Mouse (Mus musculus): ENCODE results near the gene Slit3.

Gene Slit3

DNA sequence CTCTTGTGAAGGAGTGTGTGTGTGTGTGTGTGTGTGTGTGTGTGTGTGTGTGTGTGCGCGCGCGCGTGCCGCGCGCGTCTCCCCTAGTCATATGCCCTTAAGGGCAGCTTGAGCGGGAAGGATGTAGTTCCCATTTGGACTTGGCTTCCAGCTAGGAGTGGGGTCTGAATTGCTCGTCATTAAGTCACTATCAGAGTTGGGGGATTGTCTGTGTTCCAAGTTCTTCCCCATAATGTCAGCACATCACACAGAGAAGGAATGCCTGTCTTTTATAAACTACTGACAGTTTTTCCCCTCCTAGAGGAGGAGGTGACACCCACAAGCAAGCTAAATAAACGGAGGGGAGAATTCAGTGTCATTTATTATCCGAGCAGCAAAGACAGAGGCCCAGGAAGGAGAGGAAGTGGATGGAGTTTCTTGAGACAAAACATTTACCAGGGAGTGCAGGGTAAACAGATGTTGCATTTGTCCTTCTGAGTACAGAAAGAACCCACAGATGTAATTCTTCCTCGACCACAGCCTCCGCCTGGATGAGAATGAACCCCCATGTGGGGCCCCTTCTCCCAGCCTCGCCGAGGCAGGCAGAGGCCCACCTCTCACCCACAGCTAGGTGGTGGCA is 3.6 kb downstream of the Slit3 start:
- no peak for DNase-seq (ENCODE audit: low read depth, low spot score)

DNA sequence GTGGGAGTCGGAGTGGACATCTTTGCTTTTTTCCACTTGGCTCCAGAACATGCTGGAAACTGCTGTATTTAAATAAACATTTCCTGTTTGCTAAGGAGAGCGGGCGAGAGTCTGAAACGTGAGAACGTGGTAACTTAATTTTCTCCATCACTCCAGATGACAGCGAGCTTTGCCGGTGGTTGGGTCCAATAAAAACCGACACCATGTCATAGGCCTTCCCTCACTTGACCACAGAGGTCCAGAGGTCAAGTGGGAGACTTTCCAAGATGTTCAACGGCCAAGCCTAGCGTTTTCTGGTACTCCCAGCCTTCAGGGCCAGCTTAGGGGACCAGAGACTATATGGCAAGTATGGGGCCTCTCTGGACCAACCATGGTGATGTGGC is 4.1 kb downstream of the Slit3 start:
- no peak for DNase-seq (ENCODE audit: low read depth, low spot score)

GRCm38 (mm10) chr11:35131740-35132139 is 10.7 kb downstream of the Slit3 start:
- no peak for DNase-seq (ENCODE audit: low read depth, low spot score)

GRCm38 (mm10) chr11:35136625-35137024 is 15.6 kb downstream of the Slit3 start:
- no peak for DNase-seq (ENCODE audit: low read depth, low spot score)

DNA sequence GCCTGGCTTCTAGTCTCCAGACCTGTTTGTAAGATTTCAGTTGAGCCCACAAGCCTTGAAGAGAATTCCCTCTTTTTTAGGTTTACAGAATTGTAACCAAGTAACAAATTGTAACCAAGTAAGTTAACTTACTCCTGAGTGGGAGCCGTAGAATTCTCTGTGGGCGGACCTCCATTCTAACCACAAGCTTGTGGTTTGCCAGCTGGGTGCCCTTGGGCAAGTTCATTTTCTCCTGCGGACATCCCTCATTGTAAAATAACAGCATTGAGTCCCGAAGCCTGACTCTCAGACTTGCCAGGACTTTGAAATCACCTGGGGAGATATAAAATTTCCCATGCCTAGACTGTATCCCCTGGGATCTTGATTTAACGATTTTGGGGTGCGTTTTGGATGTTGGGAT is 19.1 kb downstream of the Slit3 start:
- DNase-seq (ENCODE audit: low read depth, low spot score), result no peak

GRCm38 (mm10) chr11:35142202-35142601 is 21.2 kb downstream of the Slit3 start:
- no peak for DNase-seq (ENCODE audit: low read depth, low spot score)

DNA sequence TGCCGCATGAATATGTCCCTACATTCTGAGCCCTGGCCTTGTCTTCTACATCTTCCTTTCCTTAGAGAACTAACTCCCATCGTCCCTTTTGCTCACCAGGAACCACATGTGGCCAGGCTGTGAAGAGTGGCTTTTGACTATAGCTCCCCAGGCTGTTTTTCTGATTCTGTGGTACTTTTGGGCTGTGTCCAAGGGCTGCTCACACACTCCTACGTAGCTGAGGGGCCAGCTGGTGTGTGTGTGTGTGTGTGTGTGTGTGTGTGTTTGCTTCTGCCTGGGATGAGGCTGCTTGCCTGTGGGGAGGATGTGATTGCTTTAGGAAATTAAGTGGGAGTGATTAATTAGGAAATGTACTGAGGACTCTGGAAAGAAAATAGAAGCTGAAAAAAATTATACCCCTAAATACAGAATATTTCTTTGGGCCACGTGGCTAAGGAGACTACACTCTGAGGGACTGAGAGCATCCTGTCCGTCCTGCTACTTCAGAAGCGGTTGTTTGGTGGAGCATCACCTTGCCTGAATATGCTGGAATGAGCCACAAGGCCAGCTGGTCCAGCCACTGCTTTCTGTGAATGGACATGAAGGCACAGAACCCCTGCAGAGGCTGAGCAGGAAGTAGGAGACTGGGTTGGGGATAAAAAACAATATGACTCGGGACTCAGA is 21.8 kb downstream of the Slit3 start:
- DNase-seq (ENCODE audit: low read depth, low spot score), result no peak

DNA sequence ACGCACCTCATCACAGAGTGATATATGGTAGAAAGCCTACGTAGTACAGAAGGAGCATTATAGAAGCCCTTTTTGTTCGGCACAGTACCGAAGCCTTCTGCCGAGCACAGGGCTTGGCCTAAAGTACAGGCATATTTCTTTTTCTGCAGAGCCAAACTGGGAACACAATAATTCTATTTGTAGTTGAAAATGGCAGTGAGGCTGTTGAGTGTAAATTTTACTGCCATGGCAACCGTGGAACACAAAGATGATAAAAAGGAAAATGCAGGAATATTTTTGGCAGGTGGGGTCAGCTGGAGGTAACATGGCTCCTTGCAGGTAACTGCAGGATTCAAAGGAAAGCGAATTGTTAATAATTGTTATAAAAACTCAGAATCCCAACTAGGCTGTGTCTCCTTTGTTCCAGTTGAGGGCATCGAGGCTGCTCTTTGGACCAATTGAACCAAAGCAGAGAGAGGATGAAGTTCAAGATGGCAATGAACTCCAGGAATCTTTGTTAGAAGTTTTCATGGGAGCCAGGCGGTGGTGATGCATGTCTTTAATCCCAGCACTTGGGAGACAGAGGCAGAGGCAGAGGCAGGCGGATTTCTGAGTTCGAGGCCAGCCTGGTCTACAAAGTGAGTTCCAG is 26.9 kb downstream of the Slit3 start:
- no peak for DNase-seq (ENCODE audit: low read depth, low spot score)

GRCm38 (mm10) chr11:35151539-35151951 is 30.5 kb downstream of the Slit3 start:
- DNase-seq (ENCODE audit: low read depth, low spot score), result no peak

DNA sequence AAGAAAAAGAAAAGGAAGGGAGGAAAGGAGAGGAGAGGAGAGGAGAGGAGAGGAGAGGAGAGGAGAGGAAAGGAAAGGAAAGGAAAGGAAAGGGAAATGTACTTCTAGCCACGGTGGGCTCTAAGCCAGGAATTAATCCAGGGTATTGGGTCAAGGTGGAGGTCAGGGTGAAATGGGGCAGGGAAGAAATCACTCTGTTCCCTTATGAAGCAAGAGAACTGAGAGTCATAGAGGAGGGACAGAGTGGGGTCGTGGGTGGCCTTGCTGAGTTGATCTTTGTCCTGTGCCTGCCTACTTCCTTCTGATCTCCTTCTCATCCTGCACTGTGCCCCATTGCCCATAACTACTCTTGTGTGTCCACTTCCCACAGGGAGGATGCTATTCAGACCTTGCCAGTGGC is 31.9 kb downstream of the Slit3 start:
- DNase-seq (ENCODE audit: low read depth, low spot score), result no peak

- no peak for DNase-seq (ENCODE audit: low read depth, low spot score)
Measured at GRCm38 (mm10) chr11:35154449-35154848, 33.4 kb downstream of the Slit3 start.

DNA sequence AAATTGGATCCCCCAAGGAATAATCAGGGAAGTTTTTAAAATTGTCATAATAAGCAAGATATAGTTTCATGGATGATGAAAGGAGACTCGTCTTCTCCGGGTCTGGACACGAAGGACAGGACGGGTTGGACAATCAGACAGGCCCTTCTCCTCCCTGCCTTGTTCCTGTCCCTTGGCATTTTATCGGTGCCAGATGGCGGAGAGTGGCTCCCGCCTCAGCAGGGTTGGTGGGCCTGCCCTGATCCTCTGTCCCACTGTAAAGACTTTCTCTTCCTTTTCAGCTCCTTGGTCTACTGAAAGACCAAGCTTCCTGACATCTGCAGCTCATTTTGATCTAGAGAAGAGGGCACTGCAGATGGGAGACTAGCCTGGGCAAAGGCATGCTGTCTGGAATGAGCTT is 34.3 kb downstream of the Slit3 start:
- DNase-seq (ENCODE audit: low read depth, low spot score), result no peak

- no peak for DNase-seq (ENCODE audit: low read depth, low spot score)
Measured at GRCm38 (mm10) chr11:35156676-35157075, 35.7 kb downstream of the Slit3 start.

DNA sequence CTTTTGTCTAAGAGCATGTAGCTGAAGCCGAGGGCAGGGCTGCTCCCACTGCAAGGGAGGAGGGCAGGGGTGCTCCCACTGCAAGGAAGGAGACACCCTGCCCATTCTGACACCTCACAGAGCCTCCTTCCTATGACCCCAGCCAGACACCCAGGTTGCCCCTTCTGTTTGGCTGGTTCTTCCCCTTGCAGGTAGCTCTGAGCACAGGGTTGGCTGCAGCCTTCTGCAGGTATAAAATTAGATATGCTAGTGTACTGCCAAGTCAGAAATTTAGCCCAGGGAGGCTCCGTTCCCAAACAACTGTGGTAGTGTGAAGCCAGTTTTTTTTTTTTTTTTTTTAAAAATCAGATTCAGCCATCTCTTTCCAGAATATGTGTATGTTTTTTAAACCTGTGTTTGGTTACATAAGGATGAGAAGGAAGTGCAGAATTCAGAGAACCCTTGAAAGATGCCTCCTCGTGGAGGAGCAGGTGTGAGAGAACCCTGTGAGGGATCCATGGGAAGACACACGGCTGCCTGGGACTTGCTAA is 39.7 kb downstream of the Slit3 start:
- no peak for DNase-seq (ENCODE audit: low read depth, low spot score)

DNA sequence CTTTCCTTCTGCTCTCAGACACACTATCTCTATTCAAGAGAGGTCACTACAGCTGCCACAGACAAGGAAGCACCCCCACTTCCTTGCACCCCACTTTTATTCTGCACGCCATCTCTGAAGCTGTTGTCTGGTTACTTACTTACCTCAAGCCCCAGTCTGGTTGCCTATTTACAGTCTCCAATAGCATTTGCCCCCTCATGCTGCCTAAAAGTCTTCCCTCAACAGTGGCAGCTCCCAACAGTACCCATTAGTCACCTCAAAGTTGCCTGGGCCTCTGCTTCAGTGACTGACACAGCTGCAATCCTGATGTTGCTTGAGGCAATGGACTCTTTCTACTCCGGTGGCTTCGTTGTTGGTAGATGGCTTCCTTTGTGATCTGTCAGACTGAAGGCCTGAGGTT is 42.4 kb downstream of the Slit3 start:
- DNase-seq (ENCODE audit: low read depth, low spot score), result no peak

DNA sequence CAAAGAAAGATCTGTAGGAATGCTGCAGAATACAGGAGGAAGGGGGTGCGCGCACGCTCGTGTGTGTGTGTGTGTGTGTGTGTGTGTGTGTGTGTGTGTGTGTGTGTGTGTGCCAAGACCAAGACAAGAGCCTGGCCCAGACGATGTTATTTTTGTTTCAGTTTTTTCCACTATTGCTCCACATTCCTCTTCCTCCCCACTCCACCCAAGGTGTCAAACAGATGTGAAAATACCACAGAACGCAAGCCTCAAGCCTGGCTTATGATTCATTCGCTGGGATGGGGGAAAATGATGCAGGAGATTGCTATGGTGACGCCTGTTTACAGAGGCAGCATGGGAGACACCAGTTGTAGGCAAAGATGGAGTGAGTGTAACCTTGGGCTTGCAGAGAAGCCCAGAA is 46.2 kb downstream of the Slit3 start:
- no peak for DNase-seq (ENCODE audit: low read depth, low spot score)

DNA sequence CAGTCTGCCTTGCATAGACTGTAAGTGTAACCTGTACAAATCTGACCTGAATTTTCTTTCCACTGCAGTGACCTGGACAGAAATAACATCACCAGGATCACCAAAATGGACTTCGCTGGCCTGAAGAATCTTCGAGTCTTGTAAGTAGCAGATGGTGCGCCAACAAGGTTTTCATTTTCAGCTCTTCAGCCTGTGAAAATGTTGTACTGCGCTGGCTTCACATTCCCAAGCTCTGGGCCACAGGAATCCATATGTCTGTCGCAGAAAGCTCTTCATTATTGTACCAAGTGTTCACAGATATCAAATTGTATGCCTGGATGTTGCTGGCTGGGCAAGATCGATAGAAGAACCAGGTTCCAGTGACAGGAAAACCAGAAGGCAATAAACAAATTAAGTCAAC is 50.5 kb downstream of the Slit3 start:
- no peak for DNase-seq (ENCODE audit: low read depth, low spot score)

GRCm38 (mm10) chr11:35177564-35177963 is 56.5 kb downstream of the Slit3 start:
- DNase-seq (ENCODE audit: low read depth, low spot score), result no peak

DNA sequence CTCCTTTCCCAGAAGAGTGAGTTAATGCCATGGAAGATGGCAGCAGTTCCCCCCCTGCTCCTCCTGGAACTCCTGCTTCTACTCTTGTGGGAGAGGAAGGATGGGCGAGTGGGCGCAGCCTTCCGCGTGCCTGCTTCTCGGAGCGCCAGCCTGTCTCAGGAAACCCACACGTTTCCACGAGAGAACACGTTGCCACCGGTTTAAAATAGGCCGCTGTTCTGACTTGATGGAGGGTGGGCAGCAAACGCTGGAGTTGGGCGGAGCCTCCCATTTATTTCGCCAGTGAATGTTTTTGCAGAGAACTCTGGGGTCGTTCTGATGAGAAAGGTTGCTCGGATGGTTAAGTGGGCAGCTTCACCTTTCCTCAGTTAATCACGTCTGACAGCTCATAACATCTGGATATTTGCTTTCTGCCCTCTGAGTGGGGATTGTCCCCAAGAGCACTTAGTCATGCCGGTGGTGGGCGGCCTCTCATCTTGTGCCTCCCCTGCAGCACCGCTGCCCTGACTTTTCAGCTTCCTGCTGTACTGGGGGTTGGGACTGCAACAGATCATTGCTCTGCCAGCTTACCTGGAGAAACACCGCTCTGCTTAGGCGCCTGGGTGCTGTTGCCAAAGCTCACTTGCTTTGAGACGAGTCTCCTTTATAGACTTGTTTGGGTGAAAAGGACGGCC is 57.3 kb downstream of the Slit3 start:
- DNase-seq (ENCODE audit: low read depth, low spot score), result no peak

GRCm38 (mm10) chr11:35179305-35179704 is 58.3 kb downstream of the Slit3 start:
- DNase-seq (ENCODE audit: low read depth, low spot score), result no peak

- no peak for DNase-seq (ENCODE audit: low read depth, low spot score)
Measured at GRCm38 (mm10) chr11:35182887-35183286, 61.9 kb downstream of the Slit3 start.

- DNase-seq (ENCODE audit: low read depth, low spot score), result no peak
Measured at GRCm38 (mm10) chr11:35194826-35195225, 73.8 kb downstream of the Slit3 start.
